Mouse (Mus musculus): ENCODE measurements around the gene 2310061I04Rik. TPM values are rescaled to one million over a fixed set of nuclear protein-coding genes. Genes with fewer than 3 reads are reported as not detected.
A peak's percentile ranks its signal among the peaks of the same experiment; 100 is the strongest.

2310061I04Rik gene
- polyA plus RNA-seq, 1 experiment from 2014 or later, result 23.2 TPM

DNA sequence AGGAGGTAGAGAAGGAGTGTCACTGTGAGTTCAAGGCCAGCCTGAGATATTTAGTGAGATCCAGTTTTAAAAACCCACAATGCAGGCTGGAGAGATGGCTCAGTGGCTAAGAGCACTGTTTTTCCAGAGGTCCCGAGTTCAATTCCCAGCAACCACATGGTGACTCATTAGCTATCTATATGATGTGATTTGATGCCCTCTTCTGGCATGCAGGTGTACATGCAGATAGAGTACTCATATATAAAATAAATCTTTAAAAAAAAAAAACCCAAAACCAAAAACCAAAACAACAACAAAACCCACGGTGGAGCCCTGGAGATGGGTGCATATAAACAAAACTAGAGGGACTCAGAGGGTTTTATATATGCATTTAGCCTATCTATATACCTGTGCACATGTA lies 10.4 kb upstream of the 2310061I04Rik start:
- Histone ChIP-seq H3K27ac (no peak overlapping the region), H3K4me1 (peaks cover 16% of the 10 kb centered on the region), H3K27me3 (ENCODE audit: low read depth, poor library complexity, severe bottlenecking) (no peaks in the 10 kb centered on the region), H3K36me3 (peaks cover 82% of the 10 kb centered on the region), H3K9me3 (replicated peaks) (no peaks in the 10 kb centered on the region), H3K4me3 (no peak overlapping the region)
- WGBS, result 83% methylated on average over 2 of the region's 2 CpGs
- no peak for DNase-seq (ENCODE audit: low spot score)

DNA sequence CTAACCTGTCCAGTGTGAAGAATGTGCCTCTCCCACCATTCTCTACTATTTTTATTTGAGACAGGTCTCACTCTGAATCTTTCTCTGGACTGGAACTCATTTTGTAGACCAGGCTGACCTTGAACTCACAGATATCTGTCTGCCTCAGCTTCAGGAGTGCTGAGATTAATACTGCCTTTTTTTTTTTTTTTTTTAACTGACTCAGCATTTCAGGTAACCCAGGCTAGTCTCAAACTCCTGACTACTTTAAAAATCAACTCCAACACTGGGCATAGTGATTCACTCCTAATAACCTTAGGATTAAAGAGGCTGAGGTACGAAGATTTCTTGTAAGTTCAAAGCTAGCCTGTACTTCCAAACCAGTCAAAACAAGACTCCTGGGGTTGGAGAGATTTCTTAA lies 8.4 kb upstream of the 2310061I04Rik start:
- 98% methylated on average over 1 of the region's 1 CpGs for WGBS
- H3K36me3 ChIP-seq, result peaks cover 83% of the 10 kb centered on the region
- no peak overlapping the region for H3K4me3 ChIP-seq
- no peak for DNase-seq (ENCODE audit: low spot score)
- no peak overlapping the region for H3K27ac ChIP-seq
- H3K4me1 ChIP-seq, result peaks cover 16% of the 10 kb centered on the region
- H3K27me3 ChIP-seq (ENCODE audit: low read depth, poor library complexity, severe bottlenecking), result no peaks in the 10 kb centered on the region
- no peaks in the 10 kb centered on the region for H3K9me3 ChIP-seq (replicated peaks)

DNA sequence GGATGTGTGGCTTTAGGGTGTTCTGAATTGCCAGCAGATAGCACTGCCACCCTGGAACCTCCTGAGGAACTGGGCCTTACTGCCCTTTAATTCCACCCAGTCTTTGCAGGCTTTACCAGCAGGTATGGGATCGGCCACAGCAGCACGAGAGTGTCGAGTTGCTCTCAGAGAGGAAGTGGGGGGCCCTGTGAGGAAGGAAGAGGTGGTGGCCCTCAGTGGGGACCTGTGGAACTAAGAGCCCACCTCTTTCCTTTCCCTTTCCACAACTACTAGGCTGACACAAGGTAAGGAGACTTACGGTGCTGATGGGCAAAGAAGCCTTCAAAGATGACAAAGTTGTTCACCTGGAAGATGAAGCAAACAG lies 6.7 kb upstream of the 2310061I04Rik start:
- 85% methylated on average over 4 of the region's 4 CpGs for WGBS
- peaks cover 98% of the 10 kb centered on the region for H3K36me3 ChIP-seq
- H3K27ac ChIP-seq, result no peak overlapping the region
- no peak for DNase-seq (ENCODE audit: low spot score)
- H3K27me3 ChIP-seq (ENCODE audit: low read depth, poor library complexity, severe bottlenecking), result no peaks in the 10 kb centered on the region
- peaks cover 7% of the 10 kb centered on the region for H3K4me1 ChIP-seq
- no peak overlapping the region for H3K4me3 ChIP-seq
- H3K9me3 ChIP-seq (replicated peaks), result no peaks in the 10 kb centered on the region

DNA sequence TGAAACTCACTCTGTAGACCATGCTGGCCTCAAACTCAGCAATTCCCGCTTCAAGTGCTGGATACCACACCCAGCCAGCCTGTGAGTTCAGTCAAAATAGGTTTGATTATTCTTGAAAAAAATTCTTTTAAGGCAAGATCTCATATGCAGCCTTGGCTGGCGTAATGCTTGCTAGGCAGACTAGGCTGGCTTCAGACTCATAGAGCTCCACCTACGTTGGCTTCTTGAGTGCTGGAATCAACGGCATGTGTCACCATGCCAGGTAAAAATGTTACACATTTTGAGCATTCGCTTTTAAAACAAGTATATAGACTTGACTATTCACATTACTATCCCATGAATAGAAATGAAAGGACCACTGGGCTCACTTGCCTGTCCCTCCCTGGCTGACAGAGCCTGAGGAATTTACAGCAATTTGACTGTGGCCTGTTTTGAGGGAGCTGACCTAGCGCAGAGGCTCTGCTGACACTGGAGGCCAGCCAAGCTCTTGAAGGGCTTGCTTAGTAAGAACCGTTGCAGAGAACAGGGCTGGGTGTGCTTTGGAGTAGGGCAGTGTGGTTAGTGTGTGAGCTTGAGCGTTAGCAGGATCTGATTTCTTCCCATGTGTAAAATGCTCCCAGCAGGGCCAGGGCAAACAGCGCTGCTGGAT lies 6.2 kb upstream of the 2310061I04Rik start:
- WGBS, result 94% methylated on average over 9 of the region's 9 CpGs
- Histone ChIP-seq H3K27ac (no peak overlapping the region), H3K36me3 (peaks cover 97% of the 10 kb centered on the region), H3K4me3 (no peak overlapping the region), H3K27me3 (ENCODE audit: low read depth, poor library complexity, severe bottlenecking) (no peaks in the 10 kb centered on the region), H3K4me1 (peaks cover 2% of the 10 kb centered on the region), H3K9me3 (replicated peaks) (no peaks in the 10 kb centered on the region)
- DNase-seq (ENCODE audit: low spot score), result no peak

DNA sequence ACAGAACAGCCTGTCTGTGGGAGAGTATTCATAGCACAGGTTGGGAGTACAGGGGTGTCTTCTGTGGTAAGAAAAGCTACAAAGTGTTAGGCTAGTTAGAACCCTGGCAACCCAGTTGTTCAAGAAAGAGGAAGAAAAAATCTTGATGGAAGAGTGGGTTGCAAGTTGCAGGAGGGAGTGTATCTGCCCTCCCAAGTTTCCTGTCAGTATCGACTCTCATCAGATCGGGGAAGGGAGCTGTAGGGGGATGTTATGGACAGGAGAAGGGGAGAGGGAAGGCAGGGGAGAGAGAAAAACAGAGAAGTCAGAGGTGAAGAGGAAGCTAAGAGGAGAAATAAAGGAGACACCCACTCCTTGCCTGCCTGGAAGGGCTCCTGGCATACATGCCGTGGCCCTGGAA lies 3.4 kb upstream of the 2310061I04Rik start:
- no peaks in the 10 kb centered on the region for H3K9me3 ChIP-seq (replicated peaks)
- no peaks in the 10 kb centered on the region for H3K27me3 ChIP-seq (ENCODE audit: low read depth, poor library complexity, severe bottlenecking)
- peaks cover 80% of the 10 kb centered on the region for H3K36me3 ChIP-seq
- H3K27ac ChIP-seq, result no peak overlapping the region
- WGBS, result 90% methylated on average over 3 of the region's 3 CpGs
- H3K4me1 ChIP-seq, result peaks cover 22% of the 10 kb centered on the region
- no peak overlapping the region for H3K4me3 ChIP-seq
- DNase-seq (ENCODE audit: low spot score), result no peak

DNA sequence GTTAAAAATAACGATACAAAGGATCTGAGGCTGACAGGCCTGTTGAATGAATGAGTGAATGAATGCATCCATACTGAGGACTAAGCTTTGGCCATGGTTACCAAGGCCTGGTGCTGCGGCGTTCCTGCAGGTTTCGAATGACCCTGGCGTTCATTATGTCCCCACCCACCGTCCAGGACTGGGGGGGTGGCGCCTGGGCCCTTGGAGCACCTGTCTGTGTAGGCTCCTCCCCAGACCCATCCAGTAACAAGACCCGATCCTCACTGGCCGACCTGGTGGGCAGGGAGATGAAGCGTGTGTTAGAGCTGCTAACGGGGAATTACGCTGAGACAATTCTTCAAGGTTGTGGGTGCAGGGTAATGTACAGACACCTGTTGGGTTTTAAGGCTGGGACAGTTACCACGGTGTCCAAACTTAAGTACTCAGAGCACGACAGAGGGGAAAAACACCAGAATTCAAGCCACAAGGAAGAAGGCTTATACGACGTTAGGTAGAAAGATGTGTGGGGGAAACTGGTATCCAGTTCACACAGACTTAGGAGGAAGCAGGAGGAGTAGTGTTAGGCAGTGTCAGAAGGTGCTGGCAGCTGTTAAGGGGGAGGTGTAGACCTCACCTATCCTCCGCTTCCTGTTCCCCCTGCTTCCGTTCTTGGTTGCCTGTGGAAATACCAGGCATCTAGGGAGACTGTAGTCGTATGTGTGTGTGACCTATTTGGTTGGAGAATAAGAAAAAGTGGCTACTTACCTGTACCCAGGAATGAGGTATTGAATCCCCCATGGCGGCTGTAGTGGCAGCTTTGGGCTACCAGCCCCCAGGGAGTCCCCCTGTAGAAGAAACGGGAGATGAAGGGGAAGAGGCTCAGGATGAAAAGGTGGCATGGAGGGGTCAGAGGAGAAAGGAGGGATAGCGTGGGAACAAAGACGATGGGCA lies 678 bp upstream of the 2310061I04Rik start:
- peaks cover 78% of the 10 kb centered on the region for H3K36me3 ChIP-seq
- peak overlapping the region; percentile 96; the same call in 1 of the 2 replicates for H3K27ac ChIP-seq
- no peaks in the 10 kb centered on the region for H3K27me3 ChIP-seq (ENCODE audit: low read depth, poor library complexity, severe bottlenecking)
- H3K9me3 ChIP-seq (replicated peaks), result no peaks in the 10 kb centered on the region
- H3K4me1 ChIP-seq, result peaks cover 26% of the 10 kb centered on the region
- peak overlapping the region; percentile 90 for H3K4me3 ChIP-seq
- DNase-seq (ENCODE audit: low spot score), result peak; percentile 49
- WGBS, result 41% methylated on average over 23 of the region's 23 CpGs

DNA sequence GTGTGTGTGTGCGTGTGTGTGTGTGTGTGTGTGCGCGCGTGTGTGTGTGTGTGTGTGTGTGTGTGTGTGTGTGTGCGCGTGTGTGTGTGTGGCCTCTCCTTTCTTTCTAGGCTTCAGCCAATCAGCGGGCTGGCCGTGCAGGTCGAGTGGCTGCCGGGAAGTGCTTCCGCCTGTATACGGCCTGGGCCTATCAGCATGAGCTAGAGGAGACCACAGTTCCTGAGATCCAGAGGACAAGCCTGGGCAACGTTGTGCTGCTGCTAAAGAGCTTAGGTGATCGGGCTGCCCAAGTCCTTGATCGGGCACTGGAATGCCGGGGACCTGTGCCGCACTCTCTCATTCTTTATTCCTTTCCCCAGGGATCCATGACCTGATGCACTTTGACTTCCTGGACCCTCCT lies 9.5 kb downstream of the 2310061I04Rik start:
- Histone ChIP-seq H3K36me3 (peaks cover 100% of the 10 kb centered on the region), H3K4me1 (no peaks in the 10 kb centered on the region), H3K27ac (no peak overlapping the region), H3K9me3 (replicated peaks) (no peaks in the 10 kb centered on the region), H3K4me3 (no peak overlapping the region), H3K27me3 (ENCODE audit: low read depth, poor library complexity, severe bottlenecking) (no peaks in the 10 kb centered on the region)
- DNase-seq (ENCODE audit: low spot score), result no peak
- WGBS, result 89% methylated on average over 10 of the region's 17 CpGs

DNA sequence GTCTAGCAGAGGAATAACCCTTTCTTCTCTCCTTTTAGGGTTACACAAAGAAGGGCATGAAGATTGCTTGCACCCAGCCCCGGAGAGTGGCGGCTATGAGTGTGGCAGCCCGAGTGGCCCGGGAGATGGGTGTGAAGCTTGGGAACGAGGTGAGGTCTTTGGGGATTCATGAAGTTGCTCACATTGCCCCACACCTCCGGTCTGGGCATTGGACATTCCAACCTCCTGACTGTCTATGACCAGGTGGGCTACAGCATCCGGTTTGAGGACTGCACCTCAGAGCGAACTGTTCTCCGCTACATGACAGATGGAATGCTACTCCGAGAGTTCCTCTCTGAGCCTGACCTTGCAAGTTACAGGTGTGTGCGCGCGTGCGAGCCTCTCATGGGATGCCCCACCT lies 13.5 kb downstream of the 2310061I04Rik start:
- Histone ChIP-seq H3K4me3 (no peak overlapping the region), H3K4me1 (peaks cover 12% of the 10 kb centered on the region), H3K9me3 (replicated peaks) (no peaks in the 10 kb centered on the region), H3K36me3 (peaks cover 77% of the 10 kb centered on the region), H3K27me3 (ENCODE audit: low read depth, poor library complexity, severe bottlenecking) (no peaks in the 10 kb centered on the region), H3K27ac (no peak overlapping the region)
- WGBS, result 96% methylated on average over 14 of the region's 14 CpGs
- DNase-seq (ENCODE audit: low spot score), result no peak

DNA sequence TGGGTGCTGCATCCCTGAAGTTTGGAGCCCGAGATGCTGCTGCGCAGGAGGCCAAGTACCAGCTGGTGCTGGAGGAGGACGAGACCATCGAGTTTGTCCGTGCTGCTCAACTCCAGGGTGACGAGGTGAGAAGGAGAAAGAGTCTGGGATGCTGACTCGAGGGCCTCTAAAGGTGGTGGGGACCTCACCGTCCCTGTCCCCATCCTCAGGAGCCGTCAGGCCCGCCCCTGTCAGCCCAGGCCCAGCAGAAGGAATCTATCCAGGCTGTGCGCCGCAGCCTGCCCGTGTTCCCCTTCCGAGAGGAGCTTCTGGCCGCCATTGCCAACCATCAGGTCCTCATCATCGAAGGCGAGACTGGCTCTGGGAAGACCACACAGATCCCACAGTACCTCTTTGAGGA lies 14.3 kb downstream of the 2310061I04Rik start:
- WGBS, result 91% methylated on average over 17 of the region's 17 CpGs
- no peak overlapping the region for H3K27ac ChIP-seq
- H3K4me3 ChIP-seq, result no peak overlapping the region
- no peaks in the 10 kb centered on the region for H3K27me3 ChIP-seq (ENCODE audit: low read depth, poor library complexity, severe bottlenecking)
- DNase-seq (ENCODE audit: low spot score), result no peak
- no peaks in the 10 kb centered on the region for H3K9me3 ChIP-seq (replicated peaks)
- H3K36me3 ChIP-seq, result peaks cover 68% of the 10 kb centered on the region
- H3K4me1 ChIP-seq, result peaks cover 12% of the 10 kb centered on the region

DNA sequence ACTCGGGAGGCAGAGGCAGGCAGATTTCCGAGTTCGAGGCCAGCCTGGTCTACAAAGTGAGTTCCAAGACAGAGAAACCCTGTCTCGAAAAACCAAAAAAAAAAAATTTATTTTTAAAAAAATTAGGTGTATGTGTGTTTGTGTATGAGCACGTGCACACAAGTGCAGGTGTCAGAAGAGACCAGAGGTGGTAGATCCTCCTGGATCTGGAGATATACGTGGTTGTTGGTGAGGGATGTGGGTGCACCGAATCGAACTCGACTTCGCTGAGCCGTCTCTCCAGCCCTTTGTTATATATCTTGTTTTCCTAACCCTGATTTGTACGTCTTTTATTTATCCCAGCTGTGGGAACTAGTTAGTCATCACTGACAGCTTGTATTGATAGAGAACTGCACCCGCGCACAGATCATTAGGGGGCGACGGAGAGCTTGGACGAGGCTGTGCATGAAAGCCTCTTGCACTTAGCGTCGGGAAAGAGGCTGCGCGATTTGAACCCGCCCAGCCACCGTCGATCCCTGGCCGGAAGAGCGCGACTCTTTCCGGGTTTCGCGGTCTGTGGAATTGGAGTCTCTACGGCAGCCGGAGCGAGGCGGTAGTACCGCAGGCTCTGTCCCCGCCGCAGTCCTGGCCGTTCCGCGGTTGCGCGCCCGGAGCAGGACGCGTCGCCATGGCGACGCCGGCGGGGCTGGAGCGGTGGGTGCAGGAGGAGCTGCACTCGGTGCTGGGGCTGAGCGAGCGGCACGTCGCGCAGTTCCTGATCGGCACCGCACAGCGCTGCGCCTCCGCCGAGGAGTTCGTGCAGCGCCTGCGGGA lies 17.8 kb downstream of the 2310061I04Rik start, which contains the start of gene Dhx16:
Gene Dhx16 (plus strand): TSS at position 575 of the 813 bp plus-strand sequence.
- H3K27ac ChIP-seq, result peak within 1 kb of the TSS; percentile 86
- H3K4me3 ChIP-seq, result peak within 1 kb of the TSS; percentile 98
- no peaks in the 10 kb centered on the region for H3K9me3 ChIP-seq (replicated peaks)
- DNase-seq (ENCODE audit: low spot score), result peak; percentile 98
- no peaks in the 10 kb centered on the region for H3K27me3 ChIP-seq (ENCODE audit: low read depth, poor library complexity, severe bottlenecking)
- peaks cover 58% of the 10 kb centered on the region for H3K36me3 ChIP-seq
- 6% methylated on average over 66 of the region's 66 CpGs for WGBS
- peaks cover 12% of the 10 kb centered on the region for H3K4me1 ChIP-seq

DNA sequence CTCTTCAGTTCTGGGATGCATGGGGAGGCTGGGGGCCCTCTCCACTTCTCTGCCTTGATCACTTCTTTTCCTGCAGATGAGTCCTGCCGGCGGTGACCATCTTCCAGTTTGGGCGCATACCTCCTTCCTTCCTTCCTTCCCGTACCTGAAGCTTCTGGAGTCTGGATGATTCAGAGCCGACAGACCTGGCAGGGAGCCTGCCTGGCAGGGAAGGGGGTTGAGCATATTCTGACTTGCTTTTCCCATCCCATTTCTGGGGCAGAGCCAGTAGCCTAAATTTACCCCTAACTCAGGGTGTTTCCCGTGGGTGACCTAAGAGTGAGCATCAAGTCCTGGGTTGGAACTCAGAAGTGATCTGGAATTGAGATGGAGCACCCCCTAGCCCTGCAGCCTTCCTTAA lies 22.5 kb downstream of the 2310061I04Rik start:
- Histone ChIP-seq H3K36me3 (peaks cover 64% of the 10 kb centered on the region), H3K4me3 (no peak overlapping the region), H3K4me1 (peaks cover 25% of the 10 kb centered on the region), H3K27me3 (ENCODE audit: low read depth, poor library complexity, severe bottlenecking) (no peaks in the 10 kb centered on the region), H3K27ac (no peak overlapping the region), H3K9me3 (replicated peaks) (no peaks in the 10 kb centered on the region)
- DNase-seq (ENCODE audit: low spot score), result no peak
- 86% methylated on average over 6 of the region's 6 CpGs for WGBS

DNA sequence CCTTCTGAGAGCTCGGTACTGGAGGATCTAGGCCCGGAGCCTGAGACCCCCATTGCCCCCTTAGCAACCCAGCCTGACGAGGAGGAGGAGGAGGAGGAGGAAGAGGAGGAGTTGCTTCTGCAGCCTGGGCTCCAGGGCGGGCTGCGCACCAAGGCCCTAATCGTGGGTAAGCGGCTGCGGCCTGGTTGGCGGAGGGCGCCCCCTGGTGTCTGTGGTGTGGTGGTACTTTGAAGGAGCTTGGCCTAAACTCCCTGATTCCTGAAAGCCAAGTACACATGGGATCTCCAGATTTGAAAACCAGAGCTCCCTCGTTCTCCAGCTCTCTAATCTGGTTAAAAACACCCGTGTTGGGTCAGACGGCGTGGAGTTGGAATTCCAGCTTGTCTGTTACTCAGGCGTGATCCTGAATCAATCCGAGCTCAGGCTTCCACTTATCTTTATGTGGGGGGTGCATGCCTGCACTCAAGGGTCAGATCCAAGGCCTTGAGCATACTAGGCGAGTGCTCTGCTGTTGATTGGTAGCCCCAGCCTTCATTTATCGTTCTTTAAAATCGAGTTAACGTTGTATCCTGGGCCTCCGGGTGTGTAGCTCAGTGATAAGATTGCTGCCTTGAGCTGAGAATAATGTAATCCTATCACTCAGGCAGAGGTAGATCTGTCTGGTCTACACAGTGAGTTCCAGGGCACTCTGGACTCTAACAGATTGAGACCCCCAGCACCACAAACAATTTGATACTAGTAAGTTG lies 23.3 kb downstream of the 2310061I04Rik start:
- peak; percentile 95 for DNase-seq (ENCODE audit: low spot score)
- no peaks in the 10 kb centered on the region for H3K9me3 ChIP-seq (replicated peaks)
- H3K4me1 ChIP-seq, result peaks cover 33% of the 10 kb centered on the region
- WGBS, result 34% methylated on average over 21 of the region's 21 CpGs
- peaks cover 64% of the 10 kb centered on the region for H3K36me3 ChIP-seq
- H3K27me3 ChIP-seq (ENCODE audit: low read depth, poor library complexity, severe bottlenecking), result no peaks in the 10 kb centered on the region
- H3K4me3 ChIP-seq, result peak overlapping the region; percentile 9; the same call in 1 of the 2 replicates
- H3K27ac ChIP-seq, result peak overlapping the region; percentile 54; the same call in 1 of the 2 replicates
